Mouse (Mus musculus): ENCODE measurements around the gene Gm12248.

GRCm38 (mm10) chr11:58057455-58057854, 35.5 kb downstream of the Gm12248 start:
- TF ChIP-seq ZC3H11A (IDR thresholded peaks at IDR 0.05; ENCODE audit: low read depth, low read length): no peak
- no peak for TF ChIP-seq POLR2A (IDR thresholded peaks at IDR 0.05; ENCODE audit: low read depth, low read length)
- no peak for TF ChIP-seq EP300 (IDR thresholded peaks at IDR 0.05; ENCODE audit: low read length)
- no peak for TF ChIP-seq MYC (IDR thresholded peaks at IDR 0.05; ENCODE audit: low read depth, low read length)
- TF ChIP-seq NRF1 (IDR thresholded peaks at IDR 0.05; ENCODE audit: low read depth, low read length): no peak
- no peak for TF ChIP-seq ELF1 (IDR thresholded peaks at IDR 0.05; ENCODE audit: low read depth, low read length)
- TF ChIP-seq USF1 (IDR thresholded peaks at IDR 0.05; ENCODE audit: low read depth, low read length): no peak
- TF ChIP-seq CTCF (conservative IDR thresholded peaks at IDR 0.05 in 1 of 2, IDR thresholded peaks at IDR 0.05 in 1 of 2; ENCODE audit: low read depth in 2 of 2, low read length in 2 of 2): peak; percentile 85 to 87
- TF ChIP-seq MAZ (IDR thresholded peaks at IDR 0.05; ENCODE audit: low read depth, low read length): no peak
- no peak for TF ChIP-seq MAX (IDR thresholded peaks at IDR 0.05; ENCODE audit: low read length)
- no peak for TF ChIP-seq CHD2 (IDR thresholded peaks at IDR 0.05; ENCODE audit: low read length)
- TF ChIP-seq USF2 (conservative IDR thresholded peaks at IDR 0.05; ENCODE audit: low read depth, low read length): no peak

Measured in CH12.LX (cell line).